Mouse (Mus musculus): ENCODE data around the gene Phlda2. TPM values are rescaled to one million over a fixed set of nuclear protein-coding genes. Genes with fewer than 3 reads are reported as not detected.

Gene Phlda2
- polyA plus RNA-seq, 1 experiment from 2014 or later, result 15.3 TPM

DNA sequence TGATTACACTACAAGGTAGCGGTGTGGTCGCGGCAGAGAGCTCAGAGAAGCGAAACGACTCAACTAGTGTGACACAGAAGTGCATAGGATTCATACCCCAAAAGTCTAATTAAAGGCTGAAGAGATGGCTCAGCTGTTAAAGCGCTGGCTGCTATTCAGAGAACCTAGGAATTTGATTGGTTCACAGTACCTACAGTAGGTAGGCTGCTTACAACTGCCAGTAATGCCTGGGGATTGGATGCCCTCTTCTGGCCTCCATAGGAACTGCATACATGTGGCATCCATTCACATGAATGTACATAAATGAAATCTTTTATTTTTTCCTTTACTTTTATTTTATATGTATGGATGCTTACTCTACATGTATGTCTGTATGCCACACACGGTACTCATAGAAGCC, 3.7 kb upstream of the Phlda2 start:
- Histone ChIP-seq H3K9ac (ENCODE audit: low read length) (no peak overlapping the region), H3K9me3 (ENCODE audit: control insufficient read depth, low read length) (no peaks in the 10 kb centered on the region), H3K4me2 (ENCODE audit: low read length) (no peak overlapping the region), H3K4me1 (replicated peaks; ENCODE audit: control insufficient read depth, insufficient read depth, low read length) (peaks cover 5% of the 10 kb centered on the region), H3K4me3 (ENCODE audit: low read depth, low read length) (no peak overlapping the region), H3K36me3 (ENCODE audit: control insufficient read depth, insufficient read depth, low read length) (no peaks in the 10 kb centered on the region), H3K27me3 (replicated peaks; ENCODE audit: control insufficient read depth, insufficient read depth, low read length) (peaks cover 28% of the 10 kb centered on the region), H3K27ac (ENCODE audit: low read depth) (no peak overlapping the region)
- WGBS, result 35% methylated on average over 7 of the region's 7 CpGs
- ATAC-seq (replicated peaks; ENCODE audit: low FRiP score, low TSS enrichment, low read depth) (no peak), DNase-seq (ENCODE audit: low spot score) (peak; percentile 69)

DNA sequence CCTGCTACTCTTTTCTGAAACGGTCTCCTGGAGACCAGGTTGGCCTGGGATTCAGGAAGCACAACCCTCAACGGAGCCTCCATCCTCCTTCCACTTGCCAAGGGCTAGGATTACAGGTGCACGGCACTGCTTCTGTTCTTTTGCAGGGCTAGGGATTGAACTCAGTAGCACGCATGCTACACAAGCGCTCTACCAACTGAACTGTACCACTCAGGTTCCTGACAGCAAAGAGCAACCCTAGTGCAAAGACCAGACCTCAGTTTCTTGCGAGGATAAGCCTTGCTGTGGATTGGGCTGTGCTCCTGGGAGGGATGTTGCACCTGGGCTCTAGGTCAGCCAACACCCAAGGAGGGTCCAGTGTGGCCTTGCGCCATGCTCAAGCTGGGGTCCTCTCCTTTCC, 3.3 kb upstream of the Phlda2 start:
- WGBS, result 65% methylated on average over 7 of the region's 7 CpGs
- Histone ChIP-seq H3K27ac (ENCODE audit: low read depth) (no peak overlapping the region), H3K9me3 (ENCODE audit: control insufficient read depth, low read length) (no peaks in the 10 kb centered on the region)

DNA sequence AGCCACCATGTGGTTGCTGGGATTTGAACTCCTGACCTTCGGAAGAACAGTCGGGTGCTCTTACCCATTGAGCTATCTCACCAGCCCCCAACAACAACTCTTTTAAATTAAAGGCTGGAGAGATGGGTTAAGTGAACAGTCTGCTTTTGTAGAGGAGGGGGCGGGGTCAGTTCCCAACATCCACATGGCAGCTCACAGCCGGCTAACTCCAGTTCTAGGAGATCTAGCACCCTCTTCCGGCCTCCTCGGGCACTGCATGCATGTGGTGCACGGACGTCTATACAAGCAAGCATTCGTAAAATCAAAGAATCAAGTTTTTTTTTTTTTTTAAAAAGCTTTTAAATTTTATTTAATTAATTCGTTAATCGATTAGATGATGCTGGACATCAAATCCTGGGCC, 2.9 kb upstream of the Phlda2 start:
- Histone ChIP-seq H3K4me3 (ENCODE audit: low read depth, low read length) (no peak overlapping the region), H3K9ac (ENCODE audit: low read length) (no peak overlapping the region), H3K27me3 (replicated peaks; ENCODE audit: control insufficient read depth, insufficient read depth, low read length) (peaks cover 36% of the 10 kb centered on the region), H3K27ac (ENCODE audit: low read depth) (no peak overlapping the region), H3K4me2 (ENCODE audit: low read length) (no peak overlapping the region), H3K36me3 (ENCODE audit: control insufficient read depth, insufficient read depth, low read length) (no peaks in the 10 kb centered on the region), H3K9me3 (ENCODE audit: control insufficient read depth, low read length) (no peaks in the 10 kb centered on the region), H3K4me1 (replicated peaks; ENCODE audit: control insufficient read depth, insufficient read depth, low read length) (peaks cover 5% of the 10 kb centered on the region)
- ATAC-seq (replicated peaks; ENCODE audit: low FRiP score, low TSS enrichment, low read depth) (no peak), DNase-seq (ENCODE audit: low spot score) (peak; percentile 87)
- 28% methylated on average over 11 of the region's 11 CpGs for WGBS

More for the DNA sequence above, 3.3 kb upstream of the Phlda2 start:
- Histone ChIP-seq H3K4me1 (replicated peaks; ENCODE audit: control insufficient read depth, insufficient read depth, low read length) (peaks cover 5% of the 10 kb centered on the region), H3K27me3 (replicated peaks; ENCODE audit: control insufficient read depth, insufficient read depth, low read length) (peaks cover 32% of the 10 kb centered on the region), H3K9ac (ENCODE audit: low read length) (no peak overlapping the region), H3K4me2 (ENCODE audit: low read length) (no peak overlapping the region), H3K4me3 (ENCODE audit: low read depth, low read length) (no peak overlapping the region), H3K36me3 (ENCODE audit: control insufficient read depth, insufficient read depth, low read length) (no peaks in the 10 kb centered on the region)
- no peak for DNase-seq (ENCODE audit: low spot score)
- no peak for ATAC-seq (replicated peaks; ENCODE audit: low FRiP score, low TSS enrichment, low read depth)

DNA sequence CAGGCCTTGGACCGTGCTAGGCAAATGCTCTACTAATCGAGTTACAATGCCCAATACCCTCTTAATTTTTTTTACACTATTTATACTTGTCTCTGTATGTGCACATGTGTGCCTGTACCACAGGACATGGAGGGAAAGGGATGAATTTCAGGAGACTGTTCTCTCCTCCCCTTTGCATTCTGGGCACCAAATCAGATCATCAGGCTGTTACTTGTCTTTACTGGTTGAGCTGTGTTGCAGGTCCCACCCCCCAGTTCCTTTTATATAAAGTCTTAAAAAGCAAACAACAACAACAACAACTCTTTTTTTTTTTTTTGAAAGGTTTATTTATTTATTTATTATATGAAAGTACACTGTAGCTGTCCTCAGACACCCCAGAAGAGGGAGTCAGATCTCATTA, 2.5 kb upstream of the Phlda2 start:
- H3K27me3 ChIP-seq (replicated peaks; ENCODE audit: control insufficient read depth, insufficient read depth, low read length), result peaks cover 40% of the 10 kb centered on the region
- no peaks in the 10 kb centered on the region for H3K9me3 ChIP-seq (ENCODE audit: control insufficient read depth, low read length)
- no peak overlapping the region for H3K27ac ChIP-seq (ENCODE audit: low read depth)
- DNase-seq (ENCODE audit: low spot score) (no peak), ATAC-seq (replicated peaks; ENCODE audit: low FRiP score, low TSS enrichment, low read depth) (no peak)
- peaks cover 5% of the 10 kb centered on the region for H3K4me1 ChIP-seq (replicated peaks; ENCODE audit: control insufficient read depth, insufficient read depth, low read length)
- no peak overlapping the region for H3K9ac ChIP-seq (ENCODE audit: low read length)
- no peak overlapping the region for H3K4me3 ChIP-seq (ENCODE audit: low read depth, low read length)
- H3K36me3 ChIP-seq (ENCODE audit: control insufficient read depth, insufficient read depth, low read length), result no peaks in the 10 kb centered on the region
- 81% methylated on average over 2 of the region's 2 CpGs for WGBS
- no peak overlapping the region for H3K4me2 ChIP-seq (ENCODE audit: low read length)

DNA sequence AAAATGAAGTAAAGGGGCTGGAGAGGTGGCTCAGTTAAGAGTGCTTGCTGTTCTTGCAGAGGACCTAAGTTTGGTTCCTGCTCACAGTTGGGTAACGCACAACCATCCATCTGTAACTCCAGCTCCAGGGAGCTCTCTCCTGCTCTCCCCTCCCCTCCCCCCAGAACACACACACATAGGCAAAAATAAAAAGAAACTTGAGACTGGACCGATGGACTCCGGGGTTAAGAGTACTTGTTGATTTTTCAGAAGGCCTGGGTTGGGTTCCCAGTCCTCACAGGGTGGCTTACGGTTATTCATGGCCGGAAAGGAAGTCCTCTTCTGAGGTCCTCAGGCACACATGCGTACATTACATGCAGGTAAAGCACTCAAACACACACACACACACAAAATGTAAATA, 976 bp upstream of the Phlda2 start:
- H3K27me3 ChIP-seq (replicated peaks; ENCODE audit: control insufficient read depth, insufficient read depth, low read length), result peaks cover 46% of the 10 kb centered on the region
- no peak overlapping the region for H3K4me3 ChIP-seq (ENCODE audit: low read depth, low read length)
- H3K27ac ChIP-seq (ENCODE audit: low read depth), result no peak overlapping the region
- H3K36me3 ChIP-seq (ENCODE audit: control insufficient read depth, insufficient read depth, low read length), result no peaks in the 10 kb centered on the region
- DNase-seq (ENCODE audit: low spot score), result no peak
- H3K4me2 ChIP-seq (ENCODE audit: low read length), result no peak overlapping the region
- H3K4me1 ChIP-seq (replicated peaks; ENCODE audit: control insufficient read depth, insufficient read depth, low read length), result peaks cover 5% of the 10 kb centered on the region
- H3K9ac ChIP-seq (ENCODE audit: low read length), result no peak overlapping the region
- ATAC-seq (replicated peaks; ENCODE audit: low FRiP score, low TSS enrichment, low read depth), result no peak
- H3K9me3 ChIP-seq (ENCODE audit: control insufficient read depth, low read length), result no peaks in the 10 kb centered on the region
- WGBS, result 87% methylated on average over 6 of the region's 6 CpGs

DNA sequence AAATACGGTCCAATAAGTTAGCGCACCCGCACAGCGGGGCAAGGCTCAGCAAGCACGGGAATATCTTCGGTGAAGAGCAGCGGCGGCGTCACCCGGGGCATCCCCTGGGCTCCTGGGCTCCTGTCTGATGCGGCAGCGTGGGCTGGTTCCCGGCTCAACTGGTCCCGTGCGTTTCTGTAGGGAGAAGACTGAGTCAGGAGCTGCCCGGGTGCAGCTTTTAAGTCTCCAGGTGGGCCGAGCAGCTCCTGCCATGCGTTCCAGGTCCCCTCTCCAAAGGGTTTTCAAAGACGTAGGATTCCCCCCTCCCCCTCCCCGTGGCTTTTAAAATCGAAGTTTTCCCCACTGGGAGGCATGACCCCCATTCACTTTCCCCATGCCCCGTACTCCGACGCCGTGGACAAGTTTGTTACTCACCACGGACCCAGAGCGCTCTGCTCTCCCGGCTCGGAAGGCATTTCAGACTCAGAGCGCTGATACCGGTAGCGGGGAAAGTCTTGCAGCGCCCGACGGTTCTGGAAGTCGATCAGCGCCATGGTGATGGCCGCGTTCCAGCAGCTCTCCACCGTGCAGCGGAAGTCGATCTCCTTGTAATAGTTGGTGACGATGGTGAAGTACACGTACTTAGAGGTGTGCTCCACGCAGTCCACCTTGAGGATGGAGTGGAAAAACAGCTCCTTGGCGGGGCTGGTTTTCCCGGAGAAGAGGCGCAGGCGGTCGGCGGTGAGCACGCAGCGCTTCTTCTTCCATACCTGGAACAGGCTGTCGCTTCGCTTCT, 1.1 kb downstream of the Phlda2 start:
- Histone ChIP-seq H3K9ac (ENCODE audit: low read length) (peak overlapping the region; percentile 27; the same call in 1 of the 2 replicates), H3K27me3 (replicated peaks; ENCODE audit: control insufficient read depth, insufficient read depth, low read length) (peaks cover 46% of the 10 kb centered on the region)
- no peak; the same call in 1 of the 2 replicates for ATAC-seq (replicated peaks; ENCODE audit: low FRiP score, low TSS enrichment, low read depth)

DNA sequence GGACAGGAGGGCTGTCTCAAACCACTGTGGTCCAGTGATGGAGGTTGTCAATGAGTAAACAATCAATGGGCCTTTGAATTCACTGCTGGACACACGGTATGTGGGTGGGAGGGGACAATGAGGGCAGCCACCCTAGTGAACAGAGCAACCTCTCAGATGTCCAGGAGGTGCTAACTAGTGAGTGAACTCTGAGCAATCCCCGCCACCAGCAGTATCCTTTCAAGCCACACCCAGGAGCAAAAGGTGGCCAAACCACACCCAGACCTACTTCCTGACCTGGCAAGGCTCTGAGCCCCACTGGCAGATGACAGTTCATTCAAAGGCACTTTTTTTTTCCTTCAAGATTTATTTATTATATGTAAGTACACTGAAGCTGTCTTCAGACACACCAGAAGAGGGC, 2.0 kb downstream of the Phlda2 start:
- Histone ChIP-seq H3K4me2 (ENCODE audit: low read length) (no peak overlapping the region), H3K4me1 (replicated peaks; ENCODE audit: control insufficient read depth, insufficient read depth, low read length) (peaks cover 5% of the 10 kb centered on the region), H3K9me3 (ENCODE audit: control insufficient read depth, low read length) (no peaks in the 10 kb centered on the region), H3K27ac (ENCODE audit: low read depth) (no peak overlapping the region), H3K4me3 (ENCODE audit: low read depth, low read length) (no peak overlapping the region), H3K36me3 (ENCODE audit: control insufficient read depth, insufficient read depth, low read length) (no peaks in the 10 kb centered on the region), H3K9ac (ENCODE audit: low read length) (no peak overlapping the region), H3K27me3 (replicated peaks; ENCODE audit: control insufficient read depth, insufficient read depth, low read length) (peaks cover 46% of the 10 kb centered on the region)
- no peak for ATAC-seq (replicated peaks; ENCODE audit: low FRiP score, low TSS enrichment, low read depth)
- WGBS, result 37% methylated on average over 2 of the region's 2 CpGs
- DNase-seq (ENCODE audit: low spot score), result no peak

More for the DNA sequence above, 1.1 kb downstream of the Phlda2 start:
- peak; percentile 81 for DNase-seq (ENCODE audit: low spot score)
- peaks cover 5% of the 10 kb centered on the region for H3K4me1 ChIP-seq (replicated peaks; ENCODE audit: control insufficient read depth, insufficient read depth, low read length)
- peak overlapping the region; percentile 80 for H3K4me2 ChIP-seq (ENCODE audit: low read length)
- no peaks in the 10 kb centered on the region for H3K36me3 ChIP-seq (ENCODE audit: control insufficient read depth, insufficient read depth, low read length)
- 2% methylated on average over 55 of the region's 55 CpGs for WGBS
- no peaks in the 10 kb centered on the region for H3K9me3 ChIP-seq (ENCODE audit: control insufficient read depth, low read length)
- peak overlapping the region; percentile 40 for H3K4me3 ChIP-seq (ENCODE audit: low read depth, low read length)
- H3K27ac ChIP-seq (ENCODE audit: low read depth), result no peak overlapping the region

DNA sequence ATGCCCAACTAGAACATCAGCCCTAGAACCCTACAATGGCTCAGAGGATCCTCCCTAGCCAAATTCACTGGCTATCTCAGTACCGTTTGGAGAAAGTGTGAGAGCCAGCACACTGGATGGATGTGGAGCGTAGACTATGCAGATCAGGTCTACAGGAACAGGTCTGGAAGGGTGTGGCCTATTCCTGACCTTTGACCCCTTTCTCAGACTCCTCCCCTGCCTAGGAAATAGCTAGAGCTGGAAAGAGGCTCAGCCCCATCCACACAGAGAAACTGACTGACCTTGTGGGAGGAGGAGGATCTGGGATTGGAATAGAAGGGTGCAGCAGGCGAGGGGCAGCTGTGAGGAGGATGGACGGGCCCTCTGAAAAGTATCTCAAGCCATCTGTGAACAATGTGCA, 4.4 kb downstream of the Phlda2 start:
- Histone ChIP-seq H3K27ac (ENCODE audit: low read depth) (no peak overlapping the region), H3K4me3 (ENCODE audit: low read depth, low read length) (no peak overlapping the region), H3K4me1 (replicated peaks; ENCODE audit: control insufficient read depth, insufficient read depth, low read length) (peaks cover 5% of the 10 kb centered on the region), H3K27me3 (replicated peaks; ENCODE audit: control insufficient read depth, insufficient read depth, low read length) (peaks cover 33% of the 10 kb centered on the region), H3K36me3 (ENCODE audit: control insufficient read depth, insufficient read depth, low read length) (no peaks in the 10 kb centered on the region), H3K9me3 (ENCODE audit: control insufficient read depth, low read length) (no peaks in the 10 kb centered on the region), H3K9ac (ENCODE audit: low read length) (no peak overlapping the region), H3K4me2 (ENCODE audit: low read length) (no peak overlapping the region)
- no peak for DNase-seq (ENCODE audit: low spot score)
- ATAC-seq (replicated peaks; ENCODE audit: low FRiP score, low TSS enrichment, low read depth), result no peak
- WGBS, result 89% methylated on average over 4 of the region's 4 CpGs
